Mouse (Mus musculus) heart, postnatal 25 days (tissue): ENCODE data around the gene Rpusd4. TPM values are rescaled to one million over a fixed set of nuclear protein-coding genes. Genes with fewer than 3 reads are reported as not detected.

Source experiments
- DNase-seq: peaks from one replicate; pipeline ENCODE4 v3.0.0; 2022; ENCODE audit warnings: low spot score
- intact Hi-C: fragments of 180-260 bp; cut with DNase I; formaldehyde crosslinking; loops from one replicate; pipeline ENCODE4 v1.15.1; 2025
- total RNA-seq, 2 experiments: library from RNA; stranded (reverse); gene quantifications; 2 replicates each; pipeline ENCODE4 v1.2.3; 2021

Gene Rpusd4
- 10 to 100 TPM; 11.5 to 13.0 TPM for total RNA-seq

- DNase-seq = peak; percentile 82
- intact Hi-C loops = loop anchor here (2.0 to 5.0 kb wide), 2 partner anchors 55 to 155 kb away; partner anchors contain the start of gene Cdon
These were observed at the start of gene Rpusd4, which contains the start of gene Fam118b for GRCm38 (mm10) chr9:35267146-35267975. TSS of gene Rpusd4 (plus strand) at chr9:35267865. TSS of gene Fam118b (minus strand) at chr9:35267805.

DNA sequence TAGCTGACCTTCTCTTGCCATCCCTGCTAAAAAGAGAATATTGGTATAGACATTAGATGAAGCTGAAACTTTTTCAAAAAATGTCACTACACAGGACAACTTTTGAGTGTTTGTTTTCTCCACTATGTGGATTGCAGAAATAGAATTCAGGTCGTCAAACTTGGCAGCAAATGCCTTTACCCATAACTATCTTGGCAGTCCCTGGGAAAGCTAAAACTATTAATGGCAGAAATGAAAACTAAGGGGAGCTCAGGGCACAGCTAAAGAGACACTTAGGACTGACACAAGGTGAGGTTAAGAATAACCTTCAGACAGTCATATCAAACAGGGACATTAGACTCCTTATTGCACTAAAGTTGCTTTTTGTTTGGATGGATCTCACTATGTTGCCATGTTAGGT lies 49.7 kb upstream of the Rpusd4 start:
- intact Hi-C loops = no loop called here
- no peak for DNase-seq

DNA sequence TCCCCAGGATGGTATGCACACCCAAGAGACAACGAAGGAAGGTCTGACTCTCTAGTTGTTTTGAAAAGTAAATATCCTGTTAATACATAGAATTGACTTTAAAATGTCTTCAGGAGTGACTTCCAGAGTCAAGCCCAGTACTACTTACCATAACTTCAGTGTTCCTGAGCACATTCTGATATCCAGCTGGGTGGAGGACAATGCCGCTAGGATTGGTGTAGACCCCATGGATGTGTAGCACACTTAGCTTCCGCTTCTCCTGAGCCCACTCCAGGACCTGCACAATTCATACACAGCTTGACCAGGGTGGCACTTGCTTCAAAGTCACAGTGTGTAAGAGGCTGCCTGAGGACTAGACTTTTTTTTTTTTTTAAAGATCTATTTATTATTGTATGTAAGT lies 44.2 kb upstream of the Rpusd4 start:
- DNase-seq = no peak
- intact Hi-C loops = no loop called here

DNA sequence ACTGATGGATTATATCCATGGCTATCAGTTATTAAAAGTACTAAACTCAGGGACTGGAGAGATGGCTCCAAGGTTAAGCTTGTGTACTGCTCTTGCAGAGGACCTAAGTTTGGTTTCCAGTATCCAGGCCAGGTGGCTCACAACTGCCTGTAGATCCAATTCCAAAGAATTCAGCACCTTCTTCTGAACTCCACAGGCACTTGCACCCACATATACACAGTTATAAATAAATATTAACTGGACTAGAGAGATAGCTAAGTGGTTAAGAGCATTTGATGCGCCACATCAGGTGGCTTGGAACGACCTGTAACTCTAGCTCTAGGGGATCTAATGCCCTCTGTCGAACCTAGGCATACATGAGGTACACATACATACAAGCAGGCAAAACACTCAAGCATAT lies 39.0 kb upstream of the Rpusd4 start:
- no peak for DNase-seq
- intact Hi-C loops = no loop called here

DNA sequence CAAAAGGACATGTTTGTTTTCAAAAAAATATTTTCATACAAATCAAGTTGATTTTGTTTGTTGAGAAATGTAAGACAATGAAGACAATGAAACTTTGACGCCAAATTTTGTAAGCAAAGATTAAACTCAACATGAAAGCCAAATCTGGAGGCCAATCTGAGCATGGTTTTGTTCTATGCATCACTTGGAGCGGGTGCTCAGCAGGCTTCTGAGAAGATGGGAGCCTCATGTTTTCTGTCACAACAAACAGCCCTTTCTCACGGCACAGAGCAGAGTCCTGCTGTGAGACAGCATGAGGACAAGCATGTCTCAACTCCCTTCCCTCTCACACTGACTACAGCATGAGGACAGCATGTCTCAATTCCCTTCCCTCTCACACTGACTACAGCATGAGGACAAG lies 31.7 kb upstream of the Rpusd4 start:
- DNase-seq = no peak
- intact Hi-C loops = no loop called here

- intact Hi-C loops = no loop called here
- no peak for DNase-seq
These were observed 29.3 kb upstream of the Rpusd4 start for GRCm38 (mm10) chr9:35238371-35238770.

DNA sequence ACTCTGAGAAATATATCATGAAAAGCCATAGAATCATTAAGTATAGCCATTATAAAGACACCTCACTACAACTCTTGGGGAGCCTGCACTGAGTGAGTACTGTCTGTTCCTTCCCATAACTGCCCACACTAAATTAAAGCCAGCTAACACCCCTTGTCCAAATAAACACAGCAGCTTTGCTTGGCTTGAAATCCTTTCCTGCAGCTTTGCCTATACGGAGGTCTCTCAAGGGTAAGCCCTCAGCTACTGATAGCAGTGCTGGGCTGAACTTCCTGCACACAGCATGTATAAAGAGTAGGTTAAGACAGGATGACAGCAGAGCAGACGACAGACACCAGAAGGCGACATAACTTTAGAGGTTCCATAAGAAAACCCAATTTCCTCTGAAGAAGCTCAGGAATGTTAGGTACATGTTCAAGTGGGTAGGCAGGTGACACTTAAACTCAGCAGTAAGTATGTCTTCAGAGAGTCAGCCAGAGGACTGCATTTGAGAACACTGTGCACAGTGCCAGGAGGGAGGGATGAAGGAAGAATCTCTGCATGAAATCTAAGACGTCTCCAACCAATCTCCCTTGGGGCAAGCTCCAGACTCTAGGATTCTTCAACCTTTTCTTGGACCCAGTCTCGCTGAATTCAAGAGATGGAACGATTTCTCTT lies 28.6 kb upstream of the Rpusd4 start:
- intact Hi-C loops = no loop called here
- no peak for DNase-seq

DNA sequence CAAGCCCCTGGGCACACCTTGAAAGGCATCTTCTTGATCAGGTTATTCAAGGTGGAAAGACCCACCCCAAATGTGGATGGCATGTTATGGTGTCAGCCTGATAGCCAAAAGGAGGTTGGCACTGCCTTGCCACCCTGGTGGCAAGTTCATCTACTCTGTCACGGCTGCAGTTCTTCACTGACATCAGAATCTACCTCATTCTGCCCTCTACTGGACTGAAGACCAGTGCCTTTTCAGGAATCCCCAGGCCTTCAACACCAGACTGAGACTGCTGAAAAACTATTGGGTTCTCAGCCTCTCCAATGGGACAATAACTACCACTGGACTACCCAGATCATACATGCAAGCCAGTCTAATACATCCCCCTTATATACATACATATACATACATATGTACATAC lies 27.9 kb upstream of the Rpusd4 start:
- no peak for DNase-seq
- intact Hi-C loops = no loop called here

- no peak for DNase-seq
- intact Hi-C loops = no loop called here
These were observed 20.3 kb upstream of the Rpusd4 start for GRCm38 (mm10) chr9:35247405-35247804.

DNA sequence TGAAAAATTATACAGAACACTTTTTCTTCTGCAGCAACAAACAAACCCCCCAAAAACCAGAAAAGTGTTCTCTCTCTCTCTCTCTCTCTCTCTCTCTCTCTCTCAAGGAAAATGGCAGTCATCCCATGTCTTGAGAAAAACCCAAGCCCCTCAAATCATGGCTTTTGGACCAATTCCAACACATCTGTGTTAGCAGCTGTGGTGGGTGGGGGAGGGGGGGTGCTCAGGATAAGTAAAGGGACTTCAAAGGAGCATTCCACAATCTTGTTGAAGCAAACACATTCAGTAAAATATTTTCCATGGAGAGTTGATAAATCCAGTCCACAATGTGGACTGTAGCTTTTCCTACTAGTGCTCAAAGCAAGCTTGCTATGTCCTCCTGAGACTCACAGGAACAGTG lies 18.2 kb upstream of the Rpusd4 start:
- intact Hi-C loops = no loop called here
- no peak for DNase-seq

GRCm38 (mm10) chr9:35257365-35257764 lies 10.3 kb upstream of the Rpusd4 start:
- DNase-seq = no peak
- intact Hi-C loops = no loop called here

- DNase-seq = no peak
- intact Hi-C loops = no loop called here
These were observed 5.2 kb upstream of the Rpusd4 start for GRCm38 (mm10) chr9:35262418-35262817.

- DNase-seq = no peak
- intact Hi-C loops = no loop called here
These were observed 4.2 kb upstream of the Rpusd4 start for GRCm38 (mm10) chr9:35263431-35263830.

DNA sequence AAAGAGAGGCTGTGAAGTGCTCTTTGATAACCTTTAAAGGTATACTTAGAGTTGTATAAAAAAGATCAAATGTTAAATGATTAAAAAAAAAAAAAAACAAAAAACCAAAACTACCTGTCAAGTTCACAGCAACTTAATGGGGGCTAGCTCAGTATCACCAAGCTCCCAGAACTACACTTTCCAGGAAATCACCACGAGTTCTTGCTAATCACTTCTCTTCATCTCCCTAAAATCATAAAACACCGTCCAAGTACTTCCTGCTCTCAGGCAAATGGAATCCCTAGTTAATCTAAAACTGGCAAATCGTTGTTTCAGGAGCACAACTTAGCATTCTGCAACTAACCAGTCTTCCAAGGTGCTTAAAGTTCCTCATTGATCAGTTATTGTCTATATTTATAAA lies 3.2 kb upstream of the Rpusd4 start:
- no peak for DNase-seq
- intact Hi-C loops = no loop called here

DNA sequence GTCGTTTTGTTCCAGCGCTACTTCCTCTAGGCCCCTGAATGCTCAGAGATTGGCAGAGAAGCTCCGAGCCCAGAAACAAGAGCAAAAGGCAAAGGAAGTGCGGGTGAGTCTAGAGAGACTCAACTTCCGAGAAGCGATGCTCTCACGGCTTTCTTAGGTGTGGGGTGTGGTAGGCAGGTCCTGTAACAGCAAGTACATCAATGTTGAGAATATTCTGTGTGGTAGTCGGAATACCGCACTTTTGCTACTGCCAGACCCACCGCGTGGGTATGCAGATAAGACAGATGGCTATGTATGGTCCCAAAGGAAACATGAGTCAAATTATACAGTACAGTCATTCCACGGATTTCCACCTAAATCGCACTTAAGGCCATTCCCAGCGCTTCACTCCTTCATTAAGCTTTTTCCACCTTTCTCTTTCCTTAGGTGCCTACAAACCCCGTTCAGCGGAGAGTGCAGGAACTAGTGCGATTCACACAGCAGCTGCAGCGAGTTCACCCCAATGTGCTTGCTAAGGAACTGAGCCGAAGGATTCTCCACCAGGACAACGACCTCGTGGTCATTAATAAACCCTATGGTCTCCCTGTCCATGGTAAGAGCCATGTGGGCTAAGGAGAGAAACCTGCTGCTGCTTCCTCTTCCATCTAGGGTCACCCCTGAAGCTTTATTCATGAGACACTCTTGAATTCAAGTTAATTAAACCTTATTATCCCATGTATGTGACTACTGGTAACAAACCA lies 481 bp downstream of the Rpusd4 start:
- intact Hi-C loops = loop anchor here (2.0 to 5.0 kb wide), 2 partner anchors 55 to 154 kb away; partner anchors contain the start of gene Cdon
- DNase-seq = no peak

GRCm38 (mm10) chr9:35277855-35278365 lies 10.2 kb downstream of the Rpusd4 start:
- intact Hi-C loops = no loop called here
- no peak for DNase-seq

DNA sequence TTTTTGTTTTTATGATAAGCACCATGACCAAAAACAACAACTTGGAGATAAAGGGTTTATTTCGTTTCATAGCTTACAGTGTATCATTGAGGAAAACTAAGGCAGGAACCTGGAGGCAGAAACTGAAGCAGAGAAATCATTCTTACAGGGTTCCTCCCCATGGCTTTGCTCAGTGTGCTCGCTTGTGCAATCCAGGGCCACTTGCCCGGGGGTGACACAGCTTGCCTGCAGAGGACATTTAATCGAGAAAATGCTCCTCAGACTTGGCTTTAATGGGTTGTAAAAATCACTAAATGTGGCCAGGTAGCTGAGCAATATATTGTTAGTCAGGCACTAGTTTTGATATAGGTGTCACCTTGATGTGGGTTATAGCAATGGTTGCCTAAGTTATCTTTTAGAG lies 10.8 kb downstream of the Rpusd4 start:
- intact Hi-C loops = no loop called here
- DNase-seq = no peak

DNA sequence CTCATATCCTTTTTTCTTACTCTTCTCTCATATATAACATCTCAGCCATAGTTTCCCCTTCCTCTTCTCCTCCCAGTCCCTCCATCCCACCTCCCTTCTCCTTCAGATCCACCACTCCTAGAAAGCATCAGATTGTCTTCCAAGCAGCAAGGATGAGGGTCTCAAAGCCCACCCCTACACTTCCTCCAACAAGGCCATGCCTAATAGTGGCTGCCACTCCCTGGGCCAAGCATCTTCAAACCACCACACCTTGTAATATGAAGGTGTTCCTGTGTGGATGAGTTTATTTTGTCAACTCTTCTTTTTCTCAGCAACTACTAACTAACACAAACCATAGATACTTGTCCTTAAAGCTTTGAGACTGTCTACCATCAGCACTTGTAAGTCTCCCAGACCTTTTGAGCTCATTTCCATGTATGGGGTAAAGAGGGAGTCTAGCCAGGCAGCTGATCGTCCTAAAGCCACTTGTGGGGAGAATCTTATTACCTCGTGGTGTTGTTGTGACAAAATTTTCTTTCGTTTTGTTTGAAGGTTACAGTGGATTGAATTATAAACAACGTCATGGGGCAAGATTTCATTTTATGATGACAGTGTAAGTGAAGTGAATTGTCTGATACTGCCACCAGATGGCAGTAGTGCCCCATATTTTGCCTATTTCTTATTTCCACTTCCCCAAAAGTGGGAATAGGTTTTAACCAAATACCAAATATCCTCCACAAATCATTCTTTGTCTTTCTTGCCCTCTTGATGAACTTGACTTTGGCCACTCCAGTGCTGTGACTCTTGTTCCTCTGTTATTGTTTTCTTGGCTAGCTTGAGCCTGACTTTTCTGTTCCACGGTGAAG lies 14.6 kb downstream of the Rpusd4 start:
- intact Hi-C loops = no loop called here
- DNase-seq = peak; percentile 33

DNA sequence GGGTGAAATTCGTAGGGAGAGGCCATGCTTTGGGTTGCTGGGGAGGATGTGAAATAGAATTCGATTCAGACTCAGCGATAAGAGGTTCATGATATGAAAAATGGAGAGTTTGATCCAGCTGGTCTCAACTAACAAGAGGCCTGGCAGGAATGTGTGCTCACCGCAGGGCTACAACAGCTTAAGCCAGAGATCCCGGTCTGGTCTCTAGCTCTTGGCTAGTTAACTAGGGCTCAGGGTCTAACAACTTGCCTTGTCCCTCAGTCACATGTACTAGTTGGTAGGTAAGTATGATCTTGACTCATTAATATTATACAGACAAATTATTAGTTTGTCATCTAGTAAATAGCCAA lies 15.2 kb downstream of the Rpusd4 start:
- intact Hi-C loops = loop anchor here (1.0 kb wide), 2 partner anchors 241 to 258 kb away; no protein-coding TSS in a partner anchor
- no peak for DNase-seq
